Mouse (Mus musculus) neural tube, embryonic 13.5 days (tissue): ENCODE results near the gene Dus3l. TPM values are rescaled to one million over a fixed set of nuclear protein-coding genes. Genes with fewer than 3 reads are reported as not detected.

Experiments
- ATAC-seq: fragments of 200-750 bp; cut with Nextera tagmentation; 2 replicates; pipeline ENCODE4 v1.8.0; 2017; ENCODE audit warnings: low read depth, mild to moderate bottlenecking, moderate TSS enrichment, moderate library complexity
- H3K27ac ChIP-seq: fragments of 300-500 bp; sonication (generic); replicated peaks from 2 replicates; pipeline ENCODE4 v1.5.1; 2015; ENCODE audit warnings: moderate library complexity, mild to moderate bottlenecking, inconsistent platforms
- H3K27me3 ChIP-seq: fragments of 300-500 bp; sonication (generic); 2 replicates; pipeline ENCODE4 v1.6.1; 2015; ENCODE audit warnings: mild to moderate bottlenecking, inconsistent platforms
- H3K36me3 ChIP-seq: fragments of 300-500 bp; sonication (generic); 2 replicates; pipeline ENCODE4 v1.6.1; 2015; ENCODE audit warnings: mild to moderate bottlenecking, inconsistent platforms
- H3K4me1 ChIP-seq: fragments of 300-500 bp; sonication (generic); replicated peaks from 2 replicates; pipeline ENCODE4 v1.6.1; 2015; ENCODE audit warnings: inconsistent platforms
- H3K4me2 ChIP-seq: fragments of 300-500 bp; sonication (generic); 2 replicates; pipeline ENCODE4 v1.6.1; 2015; ENCODE audit warnings: inconsistent platforms, mild to moderate bottlenecking, moderate library complexity
- H3K4me3 ChIP-seq: fragments of 300-500 bp; sonication (generic); 2 replicates; pipeline ENCODE4 v1.5.1; 2015; ENCODE audit warnings: mild to moderate bottlenecking, inconsistent platforms
- H3K9ac ChIP-seq: fragments of 300-500 bp; sonication (generic); 2 replicates; pipeline ENCODE4 v1.6.1; 2015; ENCODE audit warnings: moderate library complexity, mild to moderate bottlenecking, inconsistent platforms
- H3K9me3 ChIP-seq: fragments of 300-500 bp; sonication (generic); 2 replicates; pipeline ENCODE4 v1.6.1; 2016; ENCODE audit warnings: inconsistent platforms
- WGBS: fragments of 180-500 bp; shearing (Covaris S2); methylation state at CpG from one replicate; pipeline ENCODE4 v1.1.7; 2015; 5-methylcytosine and 5-hydroxymethylcytosine counted together
- polyA plus RNA-seq: library from polyadenylated mRNA; unstranded; fragments of >200 nt; fragmentation: Nextera tagmentation; extraction: Ambion mirVana; gene quantifications from 2 replicates; pipeline ENCODE4 v1.2.1, GENCODE M21; 2015

Gene Dus3l
- polyA plus RNA-seq, 1 experiment from 2014 or later, result 64.6 TPM

DNA sequence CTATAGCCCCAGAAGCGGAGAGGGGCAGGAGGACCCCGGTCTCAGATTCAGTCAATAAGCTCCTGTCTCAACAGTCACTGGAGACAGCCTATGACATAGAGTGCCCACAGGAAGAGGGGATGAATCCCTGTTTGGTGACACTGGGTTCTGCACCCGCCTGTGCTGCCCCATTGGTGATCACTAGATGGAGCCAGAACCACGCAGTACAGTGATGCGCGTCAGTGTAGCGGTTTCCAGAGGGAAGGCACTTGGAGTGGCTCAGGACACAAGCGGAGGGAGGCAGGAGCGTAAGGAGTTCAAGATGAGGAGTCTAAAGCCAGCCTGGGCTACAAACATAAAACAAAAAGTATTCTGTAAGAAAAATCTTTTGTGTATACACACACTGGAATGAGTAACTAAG lies 44.0 kb downstream of the Dus3l start:
- no peak overlapping the region for H3K4me3 ChIP-seq
- ATAC-seq, result peak; percentile 80
- 12% methylated on average over 9 of the region's 9 CpGs for WGBS

DNA sequence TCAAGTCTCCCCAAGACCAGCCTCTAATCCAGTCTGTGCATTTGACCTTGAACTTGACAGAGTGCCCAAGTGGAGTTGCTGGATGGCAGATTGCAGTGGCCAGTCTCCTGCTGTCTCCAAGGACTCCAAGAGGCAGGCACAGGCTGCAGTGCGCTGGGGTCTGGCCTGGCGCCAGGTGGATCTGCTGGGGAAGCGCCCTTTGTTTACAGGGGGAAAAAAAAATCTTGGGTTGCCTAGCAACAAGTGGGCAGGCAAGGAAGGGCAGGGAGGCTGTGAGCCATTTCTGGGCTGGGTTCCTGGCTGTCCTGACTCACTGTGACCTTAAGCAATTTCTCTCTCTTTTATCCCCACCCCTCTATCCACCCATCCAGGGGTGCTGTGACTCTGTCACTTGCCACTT lies 45.7 kb downstream of the Dus3l start:
- H3K4me3 ChIP-seq, result no peak overlapping the region
- 0% methylated on average over 3 of the region's 3 CpGs for WGBS
- H3K36me3 ChIP-seq, result no peaks in the 10 kb centered on the region
- H3K9ac ChIP-seq, result 0 out of 2 replicates have a peak overlapping the region, but pooled peaks have one; percentile 8
- 0 out of 2 replicates have a peak, but pooled peaks cover 3% of the 10 kb centered on the region for H3K27me3 ChIP-seq
- peak overlapping the region; percentile 72 for H3K27ac ChIP-seq
- peak; percentile 38; the same call in 1 of the 2 replicates for ATAC-seq
- H3K4me1 ChIP-seq, result peaks cover 63% of the 10 kb centered on the region
- no peak overlapping the region for H3K4me2 ChIP-seq
- H3K9me3 ChIP-seq, result no peaks in the 10 kb centered on the region

More for the DNA sequence above, 44.0 kb downstream of the Dus3l start:
- Histone ChIP-seq H3K4me1 (peaks cover 55% of the 10 kb centered on the region), H3K36me3 (no peaks in the 10 kb centered on the region), H3K9me3 (no peaks in the 10 kb centered on the region), H3K9ac (no peak overlapping the region), H3K27ac (no peak overlapping the region), H3K4me2 (no peak overlapping the region), H3K27me3 (0 out of 2 replicates have a peak, but pooled peaks cover 3% of the 10 kb centered on the region)

DNA sequence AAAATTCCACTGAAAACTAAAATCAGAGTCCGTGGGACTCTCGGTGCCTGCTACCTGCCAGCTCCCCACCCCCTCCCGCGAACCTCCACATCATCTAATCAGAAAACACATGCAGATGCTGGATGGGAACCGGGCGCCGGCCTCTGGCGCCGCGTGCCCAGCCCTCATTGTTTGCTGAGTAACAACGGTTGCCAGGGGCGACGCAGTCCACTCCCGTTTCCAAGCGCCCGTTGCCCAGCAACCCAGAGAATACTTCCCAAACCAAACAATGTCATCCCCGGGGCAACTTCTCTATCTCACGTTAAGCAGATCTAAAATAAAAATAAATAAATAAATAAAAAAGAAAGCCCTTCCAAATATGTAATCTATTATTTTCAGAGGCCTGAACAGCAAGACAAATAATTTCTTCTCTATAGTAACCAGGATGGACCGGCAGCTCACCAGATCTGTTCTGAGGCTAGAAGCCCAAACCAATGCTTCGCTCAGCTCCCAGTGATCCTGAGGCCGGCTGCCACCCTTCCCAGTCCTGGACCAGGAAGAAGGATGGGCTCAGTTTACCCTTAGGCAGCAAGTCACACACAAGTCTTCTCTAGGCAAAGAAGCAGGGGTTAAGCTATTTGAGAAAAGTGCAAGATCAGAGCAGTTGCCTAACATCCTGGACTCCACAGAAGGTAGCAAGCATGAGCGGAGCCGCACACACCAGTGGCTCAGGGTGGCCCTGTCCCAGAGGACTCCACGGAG lies 49.9 kb downstream of the Dus3l start:
- H3K36me3 ChIP-seq, result no peaks in the 10 kb centered on the region
- 0 out of 2 replicates have a peak overlapping the region, but pooled peaks have one; percentile 26 for H3K9ac ChIP-seq
- no peak overlapping the region for H3K4me3 ChIP-seq
- peaks cover 72% of the 10 kb centered on the region for H3K4me1 ChIP-seq
- H3K27me3 ChIP-seq, result 0 out of 2 replicates have a peak, but pooled peaks cover 7% of the 10 kb centered on the region
- no peaks in the 10 kb centered on the region for H3K9me3 ChIP-seq
- peak overlapping the region; percentile 33 for H3K4me2 ChIP-seq
- WGBS, result 7% methylated on average over 24 of the region's 24 CpGs
- peak; percentile 76 for ATAC-seq
- H3K27ac ChIP-seq, result peak overlapping the region; percentile 80

DNA sequence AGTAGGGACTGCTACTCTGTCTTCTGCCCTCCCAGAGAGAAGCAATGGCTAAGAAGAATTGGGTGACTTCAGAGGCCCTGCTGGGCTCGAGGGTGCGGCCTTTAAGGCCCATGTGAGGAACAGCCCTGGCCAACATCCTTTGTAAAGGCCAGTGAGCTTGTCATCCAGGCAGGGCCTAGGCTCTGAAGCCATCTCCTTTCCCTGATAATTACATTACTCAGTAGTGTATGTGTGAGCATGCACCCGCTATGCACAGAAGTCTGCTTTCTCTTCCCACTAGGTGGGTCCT lies 50.4 kb downstream of the Dus3l start:
- Histone ChIP-seq H3K9me3 (no peaks in the 10 kb centered on the region), H3K27me3 (0 out of 2 replicates have a peak, but pooled peaks cover 7% of the 10 kb centered on the region), H3K27ac (peak overlapping the region; percentile 80), H3K4me2 (peak overlapping the region; percentile 33; the same call in 1 of the 2 replicates), H3K9ac (0 out of 2 replicates have a peak overlapping the region, but pooled peaks have one; percentile 26), H3K36me3 (no peaks in the 10 kb centered on the region), H3K4me1 (peaks cover 70% of the 10 kb centered on the region), H3K4me3 (no peak overlapping the region)
- 38% methylated on average over 3 of the region's 3 CpGs for WGBS
- ATAC-seq, result no peak

DNA sequence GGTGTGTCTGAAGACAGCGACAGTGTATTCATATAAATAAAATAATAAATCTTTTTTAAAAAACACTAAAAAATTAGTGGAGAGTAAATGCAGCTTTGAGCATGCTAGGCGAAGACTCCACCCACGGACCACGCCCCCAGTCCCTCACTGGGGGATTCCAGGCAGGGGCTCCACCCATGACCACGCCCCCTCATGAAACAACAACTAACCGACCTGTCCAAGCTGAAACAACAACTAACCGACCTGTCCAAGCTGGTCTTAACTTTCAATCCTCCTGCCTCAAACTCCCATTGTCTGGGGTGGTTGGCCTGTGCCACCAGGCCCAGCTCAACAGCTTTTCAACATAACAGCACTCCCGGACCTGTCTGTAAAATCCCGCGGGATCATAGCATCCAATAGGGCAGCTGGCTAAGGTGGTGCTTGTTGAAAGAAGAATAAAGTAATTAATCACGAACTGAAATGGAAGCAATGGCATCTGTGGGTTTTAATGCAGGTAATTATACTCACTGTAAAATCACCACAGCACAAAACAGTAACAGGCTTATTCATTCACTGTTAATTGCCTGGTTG lies 53.6 kb downstream of the Dus3l start:
- ATAC-seq, result no peak
- H3K27me3 ChIP-seq, result 0 out of 2 replicates have a peak, but pooled peaks cover 4% of the 10 kb centered on the region
- 31% methylated on average over 11 of the region's 11 CpGs for WGBS
- H3K9ac ChIP-seq, result no peak overlapping the region
- H3K36me3 ChIP-seq, result no peaks in the 10 kb centered on the region
- no peak overlapping the region for H3K4me3 ChIP-seq
- H3K27ac ChIP-seq, result no peak overlapping the region; the same call in 1 of the 2 replicates
- H3K9me3 ChIP-seq, result no peaks in the 10 kb centered on the region
- peak overlapping the region; percentile 25; the same call in 1 of the 2 replicates for H3K4me2 ChIP-seq
- peaks cover 45% of the 10 kb centered on the region for H3K4me1 ChIP-seq

DNA sequence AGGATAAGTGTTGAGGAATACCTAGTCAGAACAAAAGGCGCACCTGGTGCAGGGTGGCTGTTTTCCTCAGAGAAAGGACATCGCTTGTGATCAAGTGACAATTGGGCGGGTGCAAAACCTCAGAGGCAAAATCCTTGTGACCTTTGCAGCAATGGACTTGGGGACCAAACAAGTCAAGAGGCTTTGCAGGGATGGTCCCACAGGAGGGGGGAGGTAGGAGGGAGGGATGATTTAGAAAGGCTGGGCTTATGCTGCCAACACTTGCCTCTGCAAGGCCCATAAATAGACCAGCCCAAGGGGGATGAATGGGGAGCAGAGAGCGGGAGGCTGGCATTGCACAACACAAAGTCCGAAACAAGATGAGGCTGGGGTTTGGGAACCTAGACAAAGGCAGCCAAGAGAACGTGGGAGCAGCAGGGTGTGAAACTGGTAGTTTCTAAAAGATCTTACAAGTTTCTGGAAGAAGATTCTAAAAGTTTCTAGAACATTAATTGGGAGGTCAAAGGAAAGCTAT lies 54.5 kb downstream of the Dus3l start:
- Histone ChIP-seq H3K27ac (peak overlapping the region; percentile 56), H3K4me2 (no peak overlapping the region), H3K9me3 (no peaks in the 10 kb centered on the region), H3K4me3 (no peak overlapping the region), H3K36me3 (no peaks in the 10 kb centered on the region), H3K4me1 (peaks cover 36% of the 10 kb centered on the region), H3K9ac (no peak overlapping the region), H3K27me3 (0 out of 2 replicates have a peak, but pooled peaks cover 4% of the 10 kb centered on the region)
- ATAC-seq, result 0 out of 2 replicates have a peak, but pooled peaks have one; percentile 34
- 59% methylated on average over 6 of the region's 6 CpGs for WGBS

Other genes with a start within 250 kb of the Dus3l start
- gene Gm20219, start 210.4 kb upstream of the Dus3l start, polyA plus RNA-seq, result 1.0 and 1.7 TPM in 2 replicates
- 67.6 and 77.2 TPM in 2 replicates for gene Safb2, start 180.2 kb upstream of the Dus3l start, polyA plus RNA-seq
- 104 and 136 TPM in 2 replicates for gene Safb, start 179.9 kb upstream of the Dus3l start, polyA plus RNA-seq
- gene 2410015M20Rik, start 155.0 kb upstream of the Dus3l start, polyA plus RNA-seq, result 179 and 214 TPM in 2 replicates
- 1,004 and 1,135 TPM in 2 replicates for gene Rpl36, start 151.3 kb upstream of the Dus3l start, polyA plus RNA-seq
- 40.4 and 44.2 TPM in 2 replicates for gene Lonp1, start 137.9 kb upstream of the Dus3l start, polyA plus RNA-seq
- gene Catsperd, start 136.6 kb upstream of the Dus3l start, polyA plus RNA-seq, result 0.90 and 1.7 TPM in 2 replicates
- 90.7 and 94.7 TPM in 2 replicates for gene Ranbp3, start 91.5 kb upstream of the Dus3l start, polyA plus RNA-seq
- gene Ndufa11, start 47.0 kb upstream of the Dus3l start, polyA plus RNA-seq, result 542 and 575 TPM in 2 replicates
- gene Vmac, start 46.7 kb upstream of the Dus3l start, polyA plus RNA-seq, result 16.3 and 17.5 TPM in 2 replicates
- 1.1 and 1.7 TPM in 2 replicates for gene Nrtn, start 7.2 kb upstream of the Dus3l start, polyA plus RNA-seq
- gene Prr22, start 5.5 kb downstream of the Dus3l start, polyA plus RNA-seq, result 0.95 and 1.1 TPM in 2 replicates
- gene Rfx2, start 66.3 kb downstream of the Dus3l start, polyA plus RNA-seq, result 4.6 and 5.2 TPM in 2 replicates
- gene Acsbg2, start 109.7 kb downstream of the Dus3l start, polyA plus RNA-seq, result not detected in 2 replicates
- 0.54 and 0.60 TPM in 2 replicates for gene 1700061G19Rik, start 110.7 kb downstream of the Dus3l start, polyA plus RNA-seq
- gene Mllt1, start 170.7 kb downstream of the Dus3l start, polyA plus RNA-seq, result 66.8 and 68.0 TPM in 2 replicates
- gene Acer1, start 217.4 kb downstream of the Dus3l start, polyA plus RNA-seq, result not detected in 2 replicates
- 152 and 161 TPM in 2 replicates for gene Clpp, start 225.5 kb downstream of the Dus3l start, polyA plus RNA-seq
- gene Alkbh7, start 232.6 kb downstream of the Dus3l start, polyA plus RNA-seq, result 42.3 and 45.9 TPM in 2 replicates
- gene Pspn, start 235.3 kb downstream of the Dus3l start, polyA plus RNA-seq, result 0.47 TPM in 1 of 2 replicates, not detected in the other
- gene Gtf2f1, start 246.5 kb downstream of the Dus3l start, polyA plus RNA-seq, result 72.5 and 72.9 TPM in 2 replicates
- 0.32 and 0.43 TPM in 2 replicates for gene Gm17949, start 246.7 kb downstream of the Dus3l start, polyA plus RNA-seq